Comparison of ENCODE assay signal across 8 mouse cellular contexts in the genomic region with DNA sequence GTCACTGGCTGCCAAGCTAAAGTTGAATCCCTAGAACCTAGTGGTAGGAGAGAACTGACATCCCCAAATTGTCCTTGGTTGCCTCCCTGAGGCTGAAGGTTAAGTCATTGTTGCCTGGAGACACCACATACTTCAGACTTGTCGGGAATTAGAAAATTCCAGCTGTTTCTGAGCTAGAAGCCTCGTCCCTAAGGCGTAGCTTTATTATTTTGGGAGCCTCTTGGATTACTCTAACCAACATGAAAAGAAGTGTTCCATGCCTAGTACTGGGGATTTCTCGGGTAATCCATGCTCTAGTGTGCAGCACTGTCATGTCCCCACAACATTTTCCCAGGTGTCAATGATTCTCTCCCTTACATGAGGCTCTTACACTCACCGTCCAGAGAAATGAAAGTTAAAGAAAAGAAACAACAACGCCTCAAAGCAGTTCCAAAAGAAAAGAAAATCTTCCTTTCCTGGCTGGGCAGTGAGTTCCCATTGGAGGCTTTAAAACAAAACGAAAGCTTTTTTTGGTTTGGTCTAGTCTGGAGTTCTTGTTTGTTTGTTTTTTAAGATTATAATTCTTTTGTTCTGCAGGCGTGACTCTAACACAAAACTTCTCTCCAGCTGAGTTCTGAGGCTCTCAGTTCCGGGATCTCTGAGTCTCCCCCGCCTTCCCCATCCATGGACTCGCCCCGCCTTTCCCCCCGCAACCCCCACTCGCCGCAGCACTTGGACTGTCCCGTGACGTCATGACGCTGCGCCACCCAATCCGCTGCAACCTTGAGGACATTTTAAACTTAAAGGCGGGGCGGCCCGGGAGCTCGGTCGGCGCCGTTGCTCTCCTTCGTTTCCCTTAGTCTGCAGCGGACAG. TPM values are rescaled to one million over a fixed set of nuclear protein-coding genes. Genes with fewer than 3 reads are reported as not detected.
DNase-seq lines count a peak whose midpoint lies in the region; ATAC-seq and TF ChIP-seq lines count a peak whose summit lies in the region.

TSS of gene Cenpe (plus strand) at position 733 of the 853 bp plus-strand sequence.

- H3K9me3 ChIP-seq in ES-Bruce4 (replicated peaks; ENCODE audit: control insufficient read depth, insufficient read depth, low read length, poor library complexity, severe bottlenecking), result no peaks in the 10 kb centered on the region
- no peaks in the 10 kb centered on the region for H3K9me3 ChIP-seq in forebrain, embryonic 13.5 days (replicated peaks)
- H3K9me3 ChIP-seq in liver, postnatal 0 days (ENCODE audit: low read length), result no peaks in the 10 kb centered on the region
- no peaks in the 10 kb centered on the region for H3K9me3 ChIP-seq in neural tube, embryonic 14.5 days (ENCODE audit: control insufficient read depth, low read length)

- H3K4me1 ChIP-seq in ES-Bruce4 (ENCODE audit: control insufficient read depth, insufficient read depth, low read length), result no peaks in the 10 kb centered on the region
- peaks cover 20% of the 10 kb centered on the region for H3K4me1 ChIP-seq in forebrain, embryonic 13.5 days
- H3K4me1 ChIP-seq in liver, postnatal 0 days (ENCODE audit: insufficient read depth), result peaks cover 15% of the 10 kb centered on the region; the same call in 1 of the 2 replicates
- H3K4me1 ChIP-seq in neural tube, embryonic 14.5 days (ENCODE audit: control insufficient read depth, insufficient read depth, low read length), result 0 out of 2 replicates have a peak, but pooled peaks cover 7% of the 10 kb centered on the region

- H3K27me3 ChIP-seq in ES-Bruce4 (ENCODE audit: control insufficient read depth, insufficient read depth, low read length, poor library complexity, severe bottlenecking), result no peaks in the 10 kb centered on the region
- no peaks in the 10 kb centered on the region for H3K27me3 ChIP-seq in forebrain, embryonic 13.5 days
- no peaks in the 10 kb centered on the region for H3K27me3 ChIP-seq in liver, postnatal 0 days (ENCODE audit: insufficient read depth, low read length)
- no peaks in the 10 kb centered on the region for H3K27me3 ChIP-seq in neural tube, embryonic 14.5 days (ENCODE audit: control insufficient read depth, insufficient read depth, low read length)

- peak within 1 kb of the TSS; percentile 71 for H3K9ac ChIP-seq in ES-Bruce4 (ENCODE audit: low read depth, poor library complexity, severe bottlenecking)
- peak within 1 kb of the TSS; percentile 71 for H3K9ac ChIP-seq in forebrain, embryonic 13.5 days
- peak within 1 kb of the TSS; percentile 79 for H3K9ac ChIP-seq in liver, postnatal 0 days (replicated peaks)
- peak within 1 kb of the TSS; percentile 30; the same call in 1 of the 2 replicates for H3K9ac ChIP-seq in neural tube, embryonic 14.5 days (replicated peaks; ENCODE audit: low read depth, low read length)

- peak; percentile 91 to 94 for DNase-seq in heart, postnatal 10 days
- DNase-seq in large intestine, adult 2 months (ENCODE audit: low read depth, low spot score), result peak; percentile 71
- peak; percentile 96 for DNase-seq in liver, postnatal 0 days
- DNase-seq in testis, postnatal 10 days (ENCODE audit: low spot score), result peak; percentile 96

- peaks cover 16% of the 10 kb centered on the region for H3K36me3 ChIP-seq in ES-Bruce4 (ENCODE audit: control insufficient read depth, insufficient read depth, low read length, poor library complexity, severe bottlenecking)
- H3K36me3 ChIP-seq in forebrain, embryonic 13.5 days (ENCODE audit: poor library complexity, severe bottlenecking), result peaks cover 12% of the 10 kb centered on the region
- peaks cover 15% of the 10 kb centered on the region for H3K36me3 ChIP-seq in liver, postnatal 0 days (replicated peaks; ENCODE audit: insufficient read depth, low read length)
- H3K36me3 ChIP-seq in neural tube, embryonic 14.5 days (ENCODE audit: control insufficient read depth, insufficient read depth, low read length), result no peaks in the 10 kb centered on the region

- peak within 1 kb of the TSS; percentile 66 for H3K4me2 ChIP-seq in forebrain, embryonic 13.5 days
- peak within 1 kb of the TSS; percentile 83 for H3K4me2 ChIP-seq in liver, postnatal 0 days (ENCODE audit: low read depth, low read length)
- peak within 1 kb of the TSS; percentile 85 for H3K4me2 ChIP-seq in neural tube, embryonic 14.5 days (ENCODE audit: low read depth, low read length)

- TF ChIP-seq POLR2A in ES-Bruce4 (IDR thresholded peaks at IDR 0.05; ENCODE audit: insufficient read depth, low read length), result no peak

- TF ChIP-seq EP300 in ES-Bruce4 (IDR thresholded peaks at IDR 0.05; ENCODE audit: insufficient read depth, low read depth, low read length), result 0 out of 2 replicates have a peak, but pooled peaks have one; percentile 18
- TF ChIP-seq EP300 in liver, postnatal 0 days (IDR thresholded peaks at IDR 0.05; ENCODE audit: low read depth), result peak; percentile 50

- TF ChIP-seq CTCF in ES-Bruce4 (IDR thresholded peaks at IDR 0.05; ENCODE audit: low read depth, low read length), result no peak
- 0 out of 2 replicates have a peak, but pooled peaks have one; percentile 2 for TF ChIP-seq CTCF in liver, postnatal 0 days (IDR thresholded peaks at IDR 0.05; ENCODE audit: low read depth)

- ATAC-seq in cerebellum, adult (ENCODE audit: insufficient number of reproducible peaks, low FRiP score, low TSS enrichment), result peak; percentile 88
- ATAC-seq in forebrain, embryonic 13.5 days, result peak; percentile 98
- ATAC-seq in liver, postnatal 0 days, result peak; percentile 95
- ATAC-seq in neural tube, embryonic 14.5 days (ENCODE audit: low read depth), result peak; percentile 98

- intact Hi-C loops in heart, postnatal 10 days (cut with DNase I), result no loop called here

- H3K4me3 ChIP-seq in ES-Bruce4 (ENCODE audit: low read depth, low read length), result peak within 1 kb of the TSS; percentile 97
- H3K4me3 ChIP-seq in forebrain, embryonic 13.5 days, result peak within 1 kb of the TSS; percentile 73
- peak within 1 kb of the TSS; percentile 87 for H3K4me3 ChIP-seq in liver, postnatal 0 days (ENCODE audit: low read depth, low read length)
- peak within 1 kb of the TSS; percentile 80 for H3K4me3 ChIP-seq in neural tube, embryonic 14.5 days (ENCODE audit: low read depth, low read length)

- H3K27ac ChIP-seq in ES-Bruce4 (ENCODE audit: insufficient read depth, low read length), result no peak within 1 kb of the TSS
- no peak within 1 kb of the TSS; the same call in 1 of the 2 replicates for H3K27ac ChIP-seq in forebrain, embryonic 13.5 days
- peak within 1 kb of the TSS; percentile 67 for H3K27ac ChIP-seq in liver, postnatal 0 days (ENCODE audit: low read depth)
- no peak within 1 kb of the TSS for H3K27ac ChIP-seq in neural tube, embryonic 14.5 days (ENCODE audit: low read depth, low read length)

- 4% methylated on average over 29 of the region's 29 CpGs for WGBS in forebrain, embryonic 13.5 days
- WGBS in large intestine, adult 2 months, result under 1% methylated on average over 29 of the region's 29 CpGs
- WGBS in liver, postnatal 0 days (ENCODE audit: insufficient replicate concordance), result 8% methylated on average over 29 of the region's 29 CpGs
- 6% methylated on average over 29 of the region's 29 CpGs for WGBS in neural tube, embryonic 14.5 days

RNA-seq across cellular contexts. Expression of gene Cenpe, which starts in this region (rescaled TPM):
- polyA plus RNA-seq in ES-Bruce4 (2011; ENCODE audit: insufficient read depth, insufficient read length, low read depth, missing spikeins), result 85.5 and 88.7 TPM in 2 replicates
- polyA plus RNA-seq in forebrain, embryonic 13.5 days (2015; fragmentation: Nextera tagmentation; extraction: Ambion mirVana), result 30.0 and 31.8 TPM in 2 replicates
- total RNA-seq in heart, postnatal 10 days (2021), result 1 to 10 TPM; 7.3 to 7.7 TPM
- 2.8 and 4.2 TPM in 2 replicates for polyA plus RNA-seq in large intestine, adult 2 months (2012; rRNA removed)
- polyA plus RNA-seq in liver, postnatal 0 days (2015; fragmentation: Nextera tagmentation; extraction: Ambion mirVana), result 8.2 and 9.0 TPM in 2 replicates
- 2.8 and 4.0 TPM in 2 replicates for polyA plus RNA-seq in neural tube, embryonic 14.5 days (2014; fragmentation: Nextera tagmentation; extraction: Ambion mirVana)
